Mouse (Mus musculus): Measurements from ENCODE around the gene Cfap221. TPM values are rescaled to one million over a fixed set of nuclear protein-coding genes. Genes with fewer than 3 reads are reported as not detected.

Cfap221 gene
- polyA plus RNA-seq, 1 experiment from 2014 or later: not detected

GRCm38 (mm10) chr1:119929715-119930114 is 67.3 kb downstream of the Cfap221 start:
- H3K4me2 ChIP-seq: no peak overlapping the region
- no peak overlapping the region for H3K9ac ChIP-seq
- H3K27me3 ChIP-seq: no peaks in the 10 kb centered on the region
- 69% methylated on average over 1 of the region's 1 CpGs for WGBS
- no peaks in the 10 kb centered on the region; the same call in 1 of the 2 replicates for H3K4me1 ChIP-seq
- no peak for ATAC-seq (ENCODE audit: low FRiP score)
- H3K9me3 ChIP-seq: no peaks in the 10 kb centered on the region
- H3K36me3 ChIP-seq (replicated peaks): no peaks in the 10 kb centered on the region
- no peak overlapping the region for H3K27ac ChIP-seq
- no peak overlapping the region for H3K4me3 ChIP-seq (replicated peaks)

DNA sequence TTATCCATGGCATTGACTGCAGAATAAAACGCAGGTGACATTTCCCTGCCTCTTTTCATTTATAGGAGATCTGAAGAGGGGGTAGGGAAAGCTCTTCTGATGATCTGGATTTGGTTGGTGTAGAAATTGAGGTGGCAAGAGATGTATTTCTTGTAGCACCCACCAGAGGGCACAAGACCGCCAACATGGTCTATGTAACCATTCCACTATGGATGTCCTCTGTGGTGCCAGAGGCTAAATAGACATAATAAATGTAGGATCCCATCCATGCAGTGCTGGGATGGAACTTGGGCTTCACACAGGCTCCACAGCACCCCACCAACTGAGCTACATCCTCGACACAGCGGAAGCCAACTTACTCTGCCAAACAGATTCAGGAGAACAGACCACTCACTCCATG is 77.7 kb downstream of the Cfap221 start:
- ATAC-seq (ENCODE audit: low FRiP score): no peak
- Histone ChIP-seq H3K36me3 (replicated peaks) (no peaks in the 10 kb centered on the region), H3K9ac (no peak overlapping the region), H3K4me3 (replicated peaks) (no peak overlapping the region), H3K4me2 (no peak overlapping the region), H3K4me1 (no peaks in the 10 kb centered on the region), H3K27ac (no peak overlapping the region), H3K27me3 (no peaks in the 10 kb centered on the region), H3K9me3 (no peaks in the 10 kb centered on the region)
- 47% methylated on average over 4 of the region's 4 CpGs for WGBS

DNA sequence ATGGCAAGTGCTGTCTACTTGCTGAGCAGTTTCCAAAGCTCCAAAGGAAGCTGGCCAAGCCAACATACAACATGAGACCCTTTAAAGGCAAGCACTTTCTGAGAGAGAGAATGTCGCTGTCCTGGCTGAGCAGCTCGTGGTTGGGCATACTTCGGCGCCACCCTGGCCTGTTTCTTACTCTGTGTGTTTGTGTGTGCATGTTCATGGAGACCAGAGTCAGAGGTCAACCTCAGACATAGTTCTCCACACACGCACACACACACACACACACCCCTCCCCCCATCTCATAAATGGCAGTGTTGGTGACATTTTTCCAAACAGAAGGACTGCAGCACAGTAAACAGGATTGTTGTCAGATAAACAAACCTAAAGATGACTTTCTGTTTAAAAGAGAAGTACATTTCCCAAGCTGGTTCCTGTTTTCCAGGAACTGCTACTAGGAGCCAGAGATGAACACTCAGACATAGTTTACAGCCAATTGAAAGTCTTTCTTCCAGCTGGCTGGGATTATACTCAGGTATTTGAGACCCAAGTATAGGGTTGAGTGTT is 80.1 kb downstream of the Cfap221 start:
- no peaks in the 10 kb centered on the region for H3K36me3 ChIP-seq (replicated peaks)
- no peak overlapping the region for H3K27ac ChIP-seq
- H3K27me3 ChIP-seq: no peaks in the 10 kb centered on the region
- no peak overlapping the region for H3K4me3 ChIP-seq (replicated peaks)
- no peak overlapping the region for H3K9ac ChIP-seq
- H3K4me1 ChIP-seq: peaks cover 5% of the 10 kb centered on the region
- WGBS: 88% methylated on average over 5 of the region's 5 CpGs
- no peaks in the 10 kb centered on the region for H3K9me3 ChIP-seq
- no peak overlapping the region for H3K4me2 ChIP-seq
- ATAC-seq (ENCODE audit: low FRiP score): no peak

DNA sequence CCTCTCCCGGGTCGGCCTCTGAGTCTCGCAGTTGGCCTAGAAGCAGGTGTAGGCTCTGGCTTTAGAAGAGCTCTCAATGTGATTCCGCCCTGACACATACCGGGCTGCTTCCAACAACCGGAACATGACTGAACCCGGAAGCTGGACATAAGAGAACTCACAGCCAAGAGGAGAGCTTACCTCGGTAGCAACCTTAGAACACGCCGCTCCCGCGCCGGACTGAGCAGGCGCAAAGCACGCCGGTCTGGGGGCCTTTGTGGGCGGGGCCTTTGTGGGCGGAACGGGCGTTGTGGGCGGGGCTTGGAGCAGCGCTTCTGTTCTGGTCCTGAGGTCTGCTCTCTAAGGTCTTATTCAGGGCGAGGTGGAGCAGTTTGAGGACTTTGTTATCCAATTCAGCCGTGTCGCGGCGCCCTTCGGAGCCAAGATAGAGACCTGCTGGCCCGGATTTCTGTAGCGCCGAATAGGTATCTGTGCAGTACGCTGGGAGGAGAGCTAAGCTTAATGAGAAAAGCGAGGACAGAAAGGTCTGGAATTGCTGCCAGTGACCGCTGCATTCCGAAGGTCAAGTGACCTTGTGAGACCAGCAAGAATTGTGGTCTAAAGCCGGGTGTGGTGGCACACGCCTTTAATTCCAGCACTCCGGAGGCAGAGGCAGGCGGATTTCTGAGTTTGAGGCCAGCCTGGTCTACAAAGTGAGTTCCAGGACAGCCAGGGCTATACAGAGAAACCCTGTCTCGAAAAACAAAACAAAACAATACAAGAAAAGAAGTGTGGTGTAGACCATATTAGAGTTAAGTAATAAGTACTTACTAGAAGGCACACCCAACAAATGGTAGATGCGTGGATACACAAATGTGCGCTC is 83.8 kb downstream of the Cfap221 start, which contains the start of gene Tmem177:
Gene Tmem177 (minus strand): TSS at position 256 of the 862 bp plus-strand sequence.
- Histone ChIP-seq H3K36me3 (replicated peaks) (peaks cover 21% of the 10 kb centered on the region), H3K27ac (0 out of 2 replicates have a peak within 1 kb of the TSS, but pooled peaks have one; percentile 8), H3K4me3 (replicated peaks) (peak within 1 kb of the TSS; percentile 55), H3K9ac (peak within 1 kb of the TSS; percentile 55), H3K4me2 (peak within 1 kb of the TSS; percentile 61), H3K27me3 (no peaks in the 10 kb centered on the region), H3K9me3 (no peaks in the 10 kb centered on the region), H3K4me1 (peaks cover 6% of the 10 kb centered on the region)
- 11% methylated on average over 42 of the region's 42 CpGs for WGBS
- ATAC-seq (ENCODE audit: low FRiP score): peak; percentile 96

DNA sequence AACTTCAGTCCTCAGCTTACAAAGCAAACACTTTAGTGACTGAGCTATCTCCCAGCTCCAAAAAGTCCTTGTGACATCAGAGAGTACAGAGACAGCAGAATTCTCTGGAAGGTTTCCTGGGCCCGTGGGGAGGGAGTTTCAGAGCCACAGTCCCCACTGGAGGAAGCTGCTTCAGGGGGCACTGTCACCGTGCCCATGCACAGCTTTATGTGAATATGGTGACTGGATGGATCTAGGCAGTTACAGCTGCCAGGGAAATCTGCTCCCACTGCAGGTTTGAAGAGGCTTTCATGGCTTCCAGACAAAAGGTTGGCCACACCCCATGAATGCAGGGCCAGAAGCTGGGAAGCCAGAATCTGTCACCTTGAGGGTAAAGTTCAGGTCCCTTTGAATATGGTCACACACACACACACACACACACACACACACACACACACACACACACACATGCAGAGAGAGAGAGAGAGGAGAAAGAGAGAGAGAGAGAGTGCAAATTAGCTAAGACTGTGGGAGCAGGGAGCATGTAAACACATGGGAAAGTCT is 89.8 kb downstream of the Cfap221 start:
- ATAC-seq (ENCODE audit: low FRiP score): no peak
- 75% methylated on average over 2 of the region's 2 CpGs for WGBS

GRCm38 (mm10) chr1:119903231-119903620 is 93.8 kb downstream of the Cfap221 start:
- WGBS: 81% methylated on average over 6 of the region's 6 CpGs
- peak overlapping the region; percentile 63 for H3K27ac ChIP-seq
- H3K4me3 ChIP-seq (replicated peaks): no peak overlapping the region
- no peak overlapping the region for H3K4me2 ChIP-seq
- H3K9ac ChIP-seq: no peak overlapping the region
- no peaks in the 10 kb centered on the region for H3K9me3 ChIP-seq
- H3K36me3 ChIP-seq (replicated peaks): no peaks in the 10 kb centered on the region
- no peaks in the 10 kb centered on the region for H3K27me3 ChIP-seq
- ATAC-seq (ENCODE audit: low FRiP score): no peak
- peaks cover 26% of the 10 kb centered on the region for H3K4me1 ChIP-seq

More for the DNA sequence above, 89.8 kb downstream of the Cfap221 start:
- no peak overlapping the region for H3K4me3 ChIP-seq (replicated peaks)
- no peak overlapping the region for H3K9ac ChIP-seq
- no peaks in the 10 kb centered on the region for H3K27me3 ChIP-seq
- H3K9me3 ChIP-seq: no peaks in the 10 kb centered on the region
- H3K27ac ChIP-seq: no peak overlapping the region
- H3K36me3 ChIP-seq (replicated peaks): peaks cover 21% of the 10 kb centered on the region
- no peak overlapping the region for H3K4me2 ChIP-seq
- H3K4me1 ChIP-seq: peaks cover 17% of the 10 kb centered on the region

DNA sequence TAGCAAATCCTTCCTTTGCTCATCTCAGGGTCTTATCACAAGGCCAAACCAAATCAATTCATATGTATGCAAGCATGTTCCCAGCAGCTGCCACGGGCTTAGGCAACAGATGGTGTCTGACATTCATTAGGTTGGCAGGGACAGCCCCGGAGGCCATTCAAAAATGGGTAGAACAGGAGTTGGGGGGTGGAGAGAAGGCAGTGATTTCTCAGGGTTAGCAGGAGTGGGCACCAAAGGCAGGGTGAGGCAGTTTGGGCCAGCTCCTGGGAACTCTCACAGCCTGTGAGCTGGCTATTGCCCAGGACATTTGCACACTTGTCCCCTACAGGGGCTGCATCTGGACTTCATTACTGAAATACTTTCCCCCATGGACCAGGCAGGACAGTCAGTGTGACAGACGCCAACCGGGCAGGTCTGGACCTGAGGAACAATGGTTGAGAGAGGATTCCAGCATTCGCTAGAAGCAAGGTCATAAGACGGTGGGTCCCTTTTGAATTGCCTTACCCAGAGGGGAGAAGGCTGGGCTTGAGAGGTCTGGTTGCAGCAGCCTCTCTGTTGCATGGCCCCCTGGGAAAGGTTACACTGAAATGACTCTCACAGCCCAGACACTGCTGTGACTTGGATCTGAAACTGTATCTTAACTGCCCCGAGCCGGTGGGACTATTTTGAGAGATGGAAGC is 94.3 kb downstream of the Cfap221 start:
- ATAC-seq (ENCODE audit: low FRiP score): peak; percentile 75
- Histone ChIP-seq H3K27ac (peak overlapping the region; percentile 63; the same call in 1 of the 2 replicates), H3K4me1 (peaks cover 26% of the 10 kb centered on the region), H3K4me2 (no peak overlapping the region), H3K9me3 (no peaks in the 10 kb centered on the region), H3K27me3 (no peaks in the 10 kb centered on the region), H3K36me3 (replicated peaks) (no peaks in the 10 kb centered on the region), H3K4me3 (replicated peaks) (no peak overlapping the region), H3K9ac (no peak overlapping the region)
- WGBS: 62% methylated on average over 8 of the region's 8 CpGs

GRCm38 (mm10) chr1:119899195-119900123 is 97.6 kb downstream of the Cfap221 start:
- peaks cover 31% of the 10 kb centered on the region for H3K4me1 ChIP-seq
- no peak overlapping the region for H3K9ac ChIP-seq
- H3K27ac ChIP-seq: peak overlapping the region; percentile 56
- no peak overlapping the region for H3K4me2 ChIP-seq
- H3K36me3 ChIP-seq (replicated peaks): no peaks in the 10 kb centered on the region
- no peaks in the 10 kb centered on the region for H3K9me3 ChIP-seq
- WGBS: 80% methylated on average over 11 of the region's 11 CpGs
- no peaks in the 10 kb centered on the region for H3K27me3 ChIP-seq
- peak; percentile 76 for ATAC-seq (ENCODE audit: low FRiP score)
- H3K4me3 ChIP-seq (replicated peaks): no peak overlapping the region

DNA sequence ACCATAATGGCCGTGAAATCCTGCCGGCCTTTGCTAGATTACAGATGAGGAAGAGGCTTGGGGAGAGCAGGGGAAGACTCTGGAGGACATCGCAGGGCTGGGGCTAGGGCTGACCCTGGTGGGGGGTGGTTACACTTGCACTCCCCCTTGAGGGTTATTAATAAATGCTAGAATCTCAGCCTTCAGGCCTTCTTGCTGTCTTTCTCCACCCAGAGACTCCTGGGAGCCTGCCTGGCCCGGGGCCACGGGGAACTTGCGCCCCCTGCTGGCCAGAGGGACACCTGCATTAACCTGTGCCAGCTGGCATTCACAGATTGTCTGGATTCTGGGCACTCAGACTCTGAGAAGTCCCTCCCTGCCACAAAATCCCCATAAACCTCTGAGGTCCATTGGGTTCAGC is 102.1 kb downstream of the Cfap221 start:
- WGBS: 40% methylated on average over 6 of the region's 6 CpGs
- peak; percentile 45; the same call in 1 of the 2 replicates for ATAC-seq (ENCODE audit: low FRiP score)
- no peaks in the 10 kb centered on the region for H3K36me3 ChIP-seq (replicated peaks)
- H3K27ac ChIP-seq: no peak overlapping the region
- peaks cover 10% of the 10 kb centered on the region for H3K4me1 ChIP-seq
- no peak overlapping the region for H3K4me2 ChIP-seq
- H3K9me3 ChIP-seq: no peaks in the 10 kb centered on the region
- H3K9ac ChIP-seq: no peak overlapping the region
- H3K27me3 ChIP-seq: no peaks in the 10 kb centered on the region
- no peak overlapping the region for H3K4me3 ChIP-seq (replicated peaks)

- Histone ChIP-seq H3K9ac (no peak overlapping the region), H3K4me3 (replicated peaks) (no peak overlapping the region), H3K36me3 (replicated peaks) (no peaks in the 10 kb centered on the region), H3K4me2 (no peak overlapping the region), H3K27ac (no peak overlapping the region), H3K9me3 (no peaks in the 10 kb centered on the region), H3K4me1 (peaks cover 5% of the 10 kb centered on the region; the same call in 1 of the 2 replicates), H3K27me3 (no peaks in the 10 kb centered on the region)
- no peak for ATAC-seq (ENCODE audit: low FRiP score)
- 76% methylated on average over 3 of the region's 3 CpGs for WGBS
Observed at GRCm38 (mm10) chr1:119893600-119893999, 103.4 kb downstream of the Cfap221 start.

DNA sequence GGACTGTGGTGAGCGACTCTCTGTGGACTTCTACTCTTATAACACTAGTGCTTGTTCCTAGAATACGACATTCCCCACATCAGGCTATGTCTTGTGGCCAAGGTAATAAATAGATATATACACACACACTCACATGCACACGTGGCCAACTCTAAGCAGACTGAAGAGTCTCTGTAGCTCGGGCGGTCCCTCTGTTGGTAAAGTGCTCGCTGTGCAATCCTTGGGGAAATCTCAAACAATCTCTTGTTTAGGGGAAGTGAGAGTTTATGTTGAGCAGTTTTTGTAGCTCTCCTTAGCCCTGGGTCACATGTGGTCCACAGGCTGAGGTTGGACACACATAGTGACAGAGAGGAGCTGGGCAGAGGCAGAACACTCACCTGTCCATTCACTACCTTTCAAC is 104.1 kb downstream of the Cfap221 start:
- 81% methylated on average over 6 of the region's 6 CpGs for WGBS
- Histone ChIP-seq H3K27me3 (no peaks in the 10 kb centered on the region), H3K4me3 (replicated peaks) (no peak overlapping the region), H3K27ac (no peak overlapping the region), H3K4me1 (peaks cover 5% of the 10 kb centered on the region; the same call in 1 of the 2 replicates), H3K9ac (no peak overlapping the region), H3K4me2 (no peak overlapping the region), H3K36me3 (replicated peaks) (no peaks in the 10 kb centered on the region), H3K9me3 (no peaks in the 10 kb centered on the region)
- no peak for ATAC-seq (ENCODE audit: low FRiP score)

Measured in forebrain, embryonic 12.5 days (tissue).